Mouse (Mus musculus) embryonic fibroblast, embryonic 13.5 days (primary cell): ENCODE measurements around the gene Ift52.

Experiments
- CTCF ChIP-seq: IDR thresholded peaks from 2 replicates; pipeline ENCODE4 v1.5.1; 2011; ENCODE audit warnings: mild to moderate bottlenecking, control low read depth, low read length, moderate library complexity, borderline replicate concordance; ENCODE audit not compliant: insufficient read depth
- POLR2A ChIP-seq: IDR thresholded peaks from 2 replicates; pipeline ENCODE4 v1.6.1; 2011; ENCODE audit warnings: low read depth, mild to moderate bottlenecking, control low read depth, low read length, moderate library complexity

DNA sequence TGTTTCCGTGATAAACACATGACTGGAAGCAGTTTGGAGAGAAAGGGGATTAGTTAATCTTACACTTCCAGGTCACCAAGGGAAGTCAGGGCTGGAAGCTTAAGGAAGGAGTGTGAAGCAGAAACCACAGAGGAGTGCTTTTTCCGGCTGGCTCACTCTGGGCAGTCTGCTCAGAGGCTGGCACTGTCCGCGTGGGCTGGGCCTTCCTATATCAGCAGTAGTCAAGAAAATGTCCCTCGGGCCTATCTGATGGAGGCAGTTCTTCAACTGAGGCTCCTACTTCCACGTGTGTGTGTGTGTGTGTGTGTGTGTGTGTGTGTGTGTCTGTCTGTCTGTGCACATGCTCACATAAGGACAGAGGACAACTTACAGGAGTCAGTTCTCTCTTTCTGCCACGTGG lies 22.8 kb downstream of the Ift52 start:
- no peak for TF ChIP-seq CTCF
- TF ChIP-seq POLR2A: no peak
